Mouse (Mus musculus): Measurements from ENCODE around the gene Cyb5r3. TPM values are rescaled to one million over a fixed set of nuclear protein-coding genes. Genes with fewer than 3 reads are reported as not detected.
"Not testable (repeated sequence)": the region's sequence is repeated elsewhere in the genome, so short reads cannot be mapped to it uniquely, and the experiment has no call there.

Cyb5r3 gene
- polyA plus RNA-seq, 1 experiment from 2014 or later = 125 TPM

DNA sequence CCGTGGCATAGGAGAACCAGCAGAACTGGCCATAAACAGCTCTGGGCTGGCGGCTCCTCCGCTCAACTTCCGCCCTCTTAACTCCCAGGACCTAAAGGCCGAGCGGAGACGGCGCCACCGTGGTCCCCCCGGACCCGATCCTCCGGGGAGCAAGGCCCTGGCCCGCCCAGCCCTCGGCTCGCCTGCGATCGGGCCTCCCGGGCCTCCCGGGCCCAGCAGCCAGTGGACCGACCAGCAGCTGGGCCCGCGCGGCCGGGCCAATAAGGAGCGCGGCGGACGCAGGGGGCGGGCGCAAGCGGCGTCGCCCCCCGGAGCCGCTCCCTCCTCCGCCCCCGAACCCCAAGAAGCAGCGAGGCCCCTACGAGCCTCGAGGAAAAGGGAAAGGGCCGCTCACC, 23.6 kb downstream of the Cyb5r3 start:
- no peaks in the 10 kb centered on the region for H3K27me3 ChIP-seq (replicated peaks; ENCODE audit: control insufficient read depth, insufficient read depth, low read length)
- peak; percentile 86 for DNase-seq (ENCODE audit: low spot score)
- peak overlapping the region; percentile 98 for H3K9ac ChIP-seq (ENCODE audit: low read depth, low read length)
- peak overlapping the region; percentile 91 for H3K4me2 ChIP-seq (ENCODE audit: low read depth, low read length)
- peak overlapping the region; percentile 98 for H3K27ac ChIP-seq (replicated peaks; ENCODE audit: low read depth, low read length)
- ATAC-seq (ENCODE audit: low read depth) = peak; percentile 75
- H3K36me3 ChIP-seq (ENCODE audit: control insufficient read depth, insufficient read depth, low read length) = peaks cover 34% of the 10 kb centered on the region
- 0% methylated on average over 10 of the region's 41 CpGs for WGBS
- no peaks in the 10 kb centered on the region for H3K9me3 ChIP-seq (ENCODE audit: control insufficient read depth, low read length)
- H3K4me1 ChIP-seq (ENCODE audit: control insufficient read depth, insufficient read depth, low read length) = peaks cover 11% of the 10 kb centered on the region; the same call in 1 of the 2 replicates
- peak overlapping the region; percentile 93 for H3K4me3 ChIP-seq (ENCODE audit: low read depth, low read length)

DNA sequence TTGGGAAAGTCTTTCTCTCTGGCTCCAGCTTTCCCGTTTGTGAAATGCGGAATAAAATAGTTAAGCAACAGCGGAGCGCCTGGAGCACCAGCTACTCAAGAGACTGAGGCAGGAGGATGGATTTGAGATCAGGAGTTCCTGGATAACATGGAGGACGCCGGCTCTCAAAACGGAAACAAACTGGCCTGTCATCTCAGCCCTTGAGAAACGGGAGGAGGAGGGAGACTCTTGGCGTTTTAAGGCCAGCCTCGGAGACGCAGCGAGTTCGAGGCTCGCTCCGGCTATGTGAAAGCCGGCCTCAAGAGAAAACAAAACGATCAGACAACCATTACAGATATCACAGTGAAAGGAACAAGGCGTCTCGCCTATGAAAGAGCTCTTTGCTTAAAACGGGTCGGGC, 24.0 kb downstream of the Cyb5r3 start:
- Histone ChIP-seq H3K36me3 (ENCODE audit: control insufficient read depth, insufficient read depth, low read length) (peaks cover 31% of the 10 kb centered on the region), H3K4me1 (ENCODE audit: control insufficient read depth, insufficient read depth, low read length) (peaks cover 11% of the 10 kb centered on the region; the same call in 1 of the 2 replicates), H3K4me2 (ENCODE audit: low read depth, low read length) (peak overlapping the region; percentile 91), H3K4me3 (ENCODE audit: low read depth, low read length) (peak overlapping the region; percentile 93), H3K27ac (replicated peaks; ENCODE audit: low read depth, low read length) (peak overlapping the region; percentile 98), H3K27me3 (replicated peaks; ENCODE audit: control insufficient read depth, insufficient read depth, low read length) (no peaks in the 10 kb centered on the region), H3K9ac (ENCODE audit: low read depth, low read length) (peak overlapping the region; percentile 98), H3K9me3 (ENCODE audit: control insufficient read depth, low read length) (no peaks in the 10 kb centered on the region)
- DNase-seq (ENCODE audit: low spot score) = no peak
- no peak for ATAC-seq (ENCODE audit: low read depth)
- 3% methylated on average over 19 of the region's 21 CpGs for WGBS

DNA sequence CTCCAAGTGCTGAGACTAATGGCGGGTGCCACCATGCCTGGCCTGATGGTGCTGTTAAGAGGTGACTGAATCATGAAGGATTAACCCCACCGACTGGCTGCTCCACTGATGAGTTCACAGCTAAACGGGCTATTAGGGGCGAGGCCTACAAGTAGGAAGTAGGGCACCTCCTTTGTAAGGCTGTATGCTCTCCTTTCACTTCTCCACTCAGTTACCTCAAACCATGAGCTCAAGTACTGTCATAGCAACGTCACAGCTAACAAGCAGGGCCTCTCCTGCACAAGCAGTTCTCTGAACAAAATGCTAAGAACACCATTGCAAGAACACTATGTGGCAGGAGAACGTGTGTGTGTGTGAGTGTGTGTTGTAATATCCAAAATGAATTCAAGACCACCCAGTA, 26.9 kb downstream of the Cyb5r3 start:
- Histone ChIP-seq H3K27me3 (replicated peaks; ENCODE audit: control insufficient read depth, insufficient read depth, low read length) (no peaks in the 10 kb centered on the region), H3K4me1 (ENCODE audit: control insufficient read depth, insufficient read depth, low read length) (peaks cover 11% of the 10 kb centered on the region; the same call in 1 of the 2 replicates), H3K9me3 (ENCODE audit: control insufficient read depth, low read length) (no peaks in the 10 kb centered on the region), H3K36me3 (ENCODE audit: control insufficient read depth, insufficient read depth, low read length) (peaks cover 30% of the 10 kb centered on the region), H3K9ac (ENCODE audit: low read depth, low read length) (no peak overlapping the region), H3K27ac (replicated peaks; ENCODE audit: low read depth, low read length) (no peak overlapping the region), H3K4me2 (ENCODE audit: low read depth, low read length) (no peak overlapping the region), H3K4me3 (ENCODE audit: low read depth, low read length) (no peak overlapping the region)
- WGBS = 90% methylated on average over 6 of the region's 6 CpGs
- ATAC-seq (ENCODE audit: low read depth) (no peak), DNase-seq (ENCODE audit: low spot score) (no peak)

DNA sequence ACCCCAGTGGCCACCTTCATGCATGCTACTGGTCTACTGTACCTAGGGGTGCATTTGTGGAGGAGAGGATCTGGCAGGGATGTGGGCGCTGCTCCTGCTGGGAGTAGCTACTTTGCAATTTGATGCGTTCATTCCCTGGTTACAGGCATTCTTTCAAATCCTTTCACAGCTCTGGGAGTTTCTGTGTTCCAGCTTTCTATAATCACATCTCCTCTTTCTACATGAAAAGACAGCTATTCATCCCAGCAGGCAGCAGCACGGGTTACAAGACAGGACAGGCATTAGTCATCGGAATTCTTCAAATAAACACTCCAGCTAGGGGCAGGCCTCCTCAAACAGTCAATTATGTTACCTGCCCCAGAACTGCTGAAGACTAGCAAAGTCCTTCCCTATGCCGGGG, 29.5 kb downstream of the Cyb5r3 start:
- Histone ChIP-seq H3K36me3 (ENCODE audit: control insufficient read depth, insufficient read depth, low read length) (peaks cover 34% of the 10 kb centered on the region), H3K4me1 (ENCODE audit: control insufficient read depth, insufficient read depth, low read length) (peaks cover 3% of the 10 kb centered on the region; the same call in 1 of the 2 replicates), H3K4me3 (ENCODE audit: low read depth, low read length) (no peak overlapping the region), H3K27ac (replicated peaks; ENCODE audit: low read depth, low read length) (peak overlapping the region; percentile 72), H3K27me3 (replicated peaks; ENCODE audit: control insufficient read depth, insufficient read depth, low read length) (no peaks in the 10 kb centered on the region), H3K9ac (ENCODE audit: low read depth, low read length) (no peak overlapping the region), H3K4me2 (ENCODE audit: low read depth, low read length) (no peak overlapping the region), H3K9me3 (ENCODE audit: control insufficient read depth, low read length) (no peaks in the 10 kb centered on the region)
- WGBS = 45% methylated on average over 5 of the region's 5 CpGs
- ATAC-seq (ENCODE audit: low read depth) (peak; percentile 77), DNase-seq (ENCODE audit: low spot score) (peak; percentile 73)

DNA sequence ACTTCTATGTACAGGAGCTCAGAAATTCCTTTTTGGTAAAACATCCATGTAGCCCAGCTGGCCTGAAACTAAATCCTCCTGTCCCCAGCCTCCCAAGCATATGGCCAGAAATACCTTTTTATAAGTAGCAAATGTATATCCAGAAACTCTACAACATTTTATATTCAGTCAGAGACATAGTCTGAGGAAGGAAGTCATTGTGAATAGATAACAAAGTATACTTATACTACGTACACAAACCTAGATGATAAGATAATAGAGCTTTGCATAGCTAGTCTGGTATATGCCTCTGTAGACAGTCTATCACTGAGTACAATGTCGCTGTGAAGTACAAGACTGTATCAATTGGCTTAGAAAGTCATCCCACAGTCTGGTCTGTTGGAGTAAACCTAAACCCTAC, 36.7 kb downstream of the Cyb5r3 start:
- DNase-seq (ENCODE audit: low spot score) = no peak
- no peak overlapping the region for H3K9ac ChIP-seq (ENCODE audit: low read depth, low read length)
- H3K4me1 ChIP-seq (ENCODE audit: control insufficient read depth, insufficient read depth, low read length) = no peaks in the 10 kb centered on the region
- no peak overlapping the region for H3K27ac ChIP-seq (replicated peaks; ENCODE audit: low read depth, low read length)
- H3K4me2 ChIP-seq (ENCODE audit: low read depth, low read length) = no peak overlapping the region
- H3K9me3 ChIP-seq (ENCODE audit: control insufficient read depth, low read length) = no peaks in the 10 kb centered on the region
- peaks cover 76% of the 10 kb centered on the region for H3K36me3 ChIP-seq (ENCODE audit: control insufficient read depth, insufficient read depth, low read length)
- no peaks in the 10 kb centered on the region for H3K27me3 ChIP-seq (replicated peaks; ENCODE audit: control insufficient read depth, insufficient read depth, low read length)
- H3K4me3 ChIP-seq (ENCODE audit: low read depth, low read length) = no peak overlapping the region
- 86% methylated on average over 2 of the region's 2 CpGs for WGBS
- no peak for ATAC-seq (ENCODE audit: low read depth)

DNA sequence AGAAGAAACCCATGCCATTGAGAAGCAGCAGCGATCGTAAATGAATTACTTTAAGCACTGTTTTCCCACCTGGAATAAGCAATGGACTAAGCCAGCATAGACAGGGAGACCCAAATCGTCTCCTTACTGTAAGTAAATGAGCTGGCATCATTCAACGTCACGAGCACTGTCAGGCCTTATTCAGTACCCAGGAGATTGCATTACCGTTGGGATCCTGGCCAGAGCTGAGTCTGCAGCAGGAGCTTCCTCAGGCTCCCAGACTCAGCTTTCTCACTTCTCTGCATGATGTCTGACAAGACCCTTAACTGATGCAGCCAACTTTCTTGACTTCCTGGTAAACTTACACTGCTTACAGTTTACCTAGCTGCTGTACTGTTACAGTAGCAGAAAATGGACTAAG, 37.7 kb downstream of the Cyb5r3 start:
- H3K27me3 ChIP-seq (replicated peaks; ENCODE audit: control insufficient read depth, insufficient read depth, low read length) = no peaks in the 10 kb centered on the region
- no peak overlapping the region for H3K4me2 ChIP-seq (ENCODE audit: low read depth, low read length)
- H3K4me1 ChIP-seq (ENCODE audit: control insufficient read depth, insufficient read depth, low read length) = no peaks in the 10 kb centered on the region
- H3K27ac ChIP-seq (replicated peaks; ENCODE audit: low read depth, low read length) = no peak overlapping the region
- no peak overlapping the region for H3K9ac ChIP-seq (ENCODE audit: low read depth, low read length)
- 90% methylated on average over 6 of the region's 6 CpGs for WGBS
- DNase-seq (ENCODE audit: low spot score) (no peak), ATAC-seq (ENCODE audit: low read depth) (no peak)
- no peaks in the 10 kb centered on the region for H3K9me3 ChIP-seq (ENCODE audit: control insufficient read depth, low read length)
- H3K4me3 ChIP-seq (ENCODE audit: low read depth, low read length) = no peak overlapping the region
- peaks cover 86% of the 10 kb centered on the region for H3K36me3 ChIP-seq (ENCODE audit: control insufficient read depth, insufficient read depth, low read length)

DNA sequence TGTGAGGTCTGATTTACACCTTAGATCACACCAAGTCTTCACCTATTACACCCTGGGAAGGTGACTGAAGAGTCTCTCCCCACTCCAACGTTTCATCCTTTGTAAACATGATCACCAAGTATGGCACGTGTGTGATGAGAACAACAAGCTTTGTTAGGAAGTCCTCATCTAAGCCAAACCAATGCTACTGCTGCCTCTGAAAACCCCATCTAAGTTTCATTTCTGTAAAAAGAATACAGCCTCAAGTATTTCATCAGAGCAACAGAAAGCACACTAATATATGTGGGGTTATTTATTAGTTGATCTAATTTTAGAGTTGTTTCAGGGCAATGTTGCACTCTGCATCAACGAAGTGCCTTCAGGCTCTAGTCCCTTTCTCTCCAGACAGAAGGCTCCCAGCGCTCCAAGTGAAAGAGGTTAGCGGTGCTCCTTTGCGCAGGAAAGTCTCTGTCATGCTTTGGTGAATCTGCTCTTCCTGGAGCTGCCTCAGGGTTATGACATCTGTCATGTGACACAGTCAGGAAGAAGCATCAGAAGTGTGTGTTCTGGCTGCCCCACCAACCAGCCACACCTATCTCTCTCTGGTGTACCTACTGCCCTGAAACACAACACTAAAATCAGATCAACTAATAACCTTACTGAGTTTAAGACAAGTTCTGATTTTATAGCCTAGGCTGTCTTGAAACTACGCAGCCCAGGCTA, 42.7 kb downstream of the Cyb5r3 start:
- no peak overlapping the region for H3K27ac ChIP-seq (replicated peaks; ENCODE audit: low read depth, low read length)
- no peak for DNase-seq (ENCODE audit: low spot score)
- H3K9ac ChIP-seq (ENCODE audit: low read depth, low read length) = no peak overlapping the region
- peaks cover 97% of the 10 kb centered on the region for H3K36me3 ChIP-seq (ENCODE audit: control insufficient read depth, insufficient read depth, low read length)
- H3K4me2 ChIP-seq (ENCODE audit: low read depth, low read length) = no peak overlapping the region
- H3K9me3 ChIP-seq (ENCODE audit: control insufficient read depth, low read length) = no peaks in the 10 kb centered on the region
- no peak for ATAC-seq (ENCODE audit: low read depth)
- 90% methylated on average over 7 of the region's 7 CpGs for WGBS
- no peaks in the 10 kb centered on the region for H3K4me1 ChIP-seq (ENCODE audit: control insufficient read depth, insufficient read depth, low read length)
- no peaks in the 10 kb centered on the region for H3K27me3 ChIP-seq (replicated peaks; ENCODE audit: control insufficient read depth, insufficient read depth, low read length)
- H3K4me3 ChIP-seq (ENCODE audit: low read depth, low read length) = no peak overlapping the region

DNA sequence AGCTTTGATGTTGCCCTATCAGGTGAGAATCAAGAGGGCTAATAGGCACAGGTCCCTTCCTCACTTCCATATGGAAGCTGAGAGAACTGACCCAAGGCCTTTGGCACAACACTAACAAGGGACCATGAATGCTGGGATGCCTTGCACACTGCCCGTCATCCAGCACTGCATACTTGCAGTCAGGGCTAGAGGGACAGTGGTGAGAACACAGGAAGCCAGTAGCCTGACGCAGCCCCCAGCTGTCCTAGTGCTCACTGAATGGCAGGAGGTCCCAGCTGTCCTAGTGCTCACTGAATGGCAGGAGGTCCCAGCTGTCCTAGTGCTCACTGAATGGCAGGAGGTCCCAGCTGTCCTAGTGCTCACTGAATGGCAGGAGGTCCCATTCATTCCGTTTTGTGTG, 45.4 kb downstream of the Cyb5r3 start:
- H3K9ac ChIP-seq (ENCODE audit: low read depth, low read length); H3K27me3 ChIP-seq (replicated peaks; ENCODE audit: control insufficient read depth, insufficient read depth, low read length); H3K4me1 ChIP-seq (ENCODE audit: control insufficient read depth, insufficient read depth, low read length); H3K4me3 ChIP-seq (ENCODE audit: low read depth, low read length); H3K4me2 ChIP-seq (ENCODE audit: low read depth, low read length); H3K9me3 ChIP-seq (ENCODE audit: control insufficient read depth, low read length): not testable (repeated sequence)
- ATAC-seq (ENCODE audit: low read depth) = peak; percentile 59
- Histone ChIP-seq H3K36me3 (ENCODE audit: control insufficient read depth, insufficient read depth, low read length) (peaks cover 71% of the 10 kb centered on the region), H3K27ac (replicated peaks; ENCODE audit: low read depth, low read length) (peak overlapping the region; percentile 68)
- DNase-seq (ENCODE audit: low spot score) = peak; percentile 69
- 82% methylated on average over 3 of the region's 3 CpGs for WGBS

DNA sequence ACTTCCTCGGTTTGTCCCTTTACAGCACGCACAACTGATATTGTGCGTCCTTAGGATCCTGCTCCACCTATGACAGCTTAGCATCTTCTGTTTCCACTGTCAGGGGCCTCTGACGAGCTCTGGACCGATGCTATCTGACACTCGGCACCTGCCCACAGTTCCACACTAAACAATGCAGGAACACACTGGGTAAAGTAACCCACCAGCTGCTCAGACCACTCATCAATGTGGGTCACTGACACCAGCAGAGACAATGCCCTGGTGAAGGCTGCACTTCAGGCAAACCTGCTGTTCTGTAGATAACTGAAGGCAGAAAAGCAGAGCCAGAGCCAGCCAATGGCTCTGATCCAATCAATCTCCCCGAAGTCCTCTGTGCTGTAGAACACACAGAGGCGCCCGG, 45.8 kb downstream of the Cyb5r3 start:
- H3K27ac ChIP-seq (replicated peaks; ENCODE audit: low read depth, low read length) = peak overlapping the region; percentile 68
- ATAC-seq (ENCODE audit: low read depth) (0 out of 2 replicates have a peak, but pooled peaks have one; percentile 9), DNase-seq (ENCODE audit: low spot score) (peak; percentile 46)
- no peak overlapping the region for H3K4me2 ChIP-seq (ENCODE audit: low read depth, low read length)
- H3K36me3 ChIP-seq (ENCODE audit: control insufficient read depth, insufficient read depth, low read length) = peaks cover 66% of the 10 kb centered on the region
- H3K4me1 ChIP-seq (ENCODE audit: control insufficient read depth, insufficient read depth, low read length) = no peaks in the 10 kb centered on the region
- H3K9ac ChIP-seq (ENCODE audit: low read depth, low read length) = no peak overlapping the region
- no peak overlapping the region for H3K4me3 ChIP-seq (ENCODE audit: low read depth, low read length)
- 91% methylated on average over 9 of the region's 9 CpGs for WGBS
- H3K27me3 ChIP-seq (replicated peaks; ENCODE audit: control insufficient read depth, insufficient read depth, low read length) = no peaks in the 10 kb centered on the region
- H3K9me3 ChIP-seq (ENCODE audit: control insufficient read depth, low read length) = no peaks in the 10 kb centered on the region

Measured in embryonic facial prominence, embryonic 14.5 days (tissue).